Mouse (Mus musculus) liver, embryonic 14.5 days (tissue): Measurements from ENCODE around the gene Acbd4. TPM values are rescaled to one million over a fixed set of nuclear protein-coding genes. Genes with fewer than 3 reads are reported as not detected.
A peak's percentile ranks its signal among the peaks of the same experiment; 100 is the strongest.

Experiments
- ATAC-seq: fragments of 200-750 bp; cut with Nextera tagmentation; 2 replicates; pipeline ENCODE4 v1.8.0; 2017; ENCODE audit warnings: moderate number of reproducible peaks, mild to moderate bottlenecking, moderate library complexity; ENCODE audit not compliant: insufficient read depth
- DNase-seq, 3 experiments: peaks; one replicate each; pipeline ENCODE4 v3.0.0-alpha.2; 2012 to 2013; ENCODE audit warnings: low read depth in 3 of 3, low spot score in 3 of 3
- H3K27ac ChIP-seq: fragments of 300-500 bp; sonication (generic); 2 replicates; pipeline ENCODE4 v1.5.1; 2014; ENCODE audit warnings: moderate library complexity, mild to moderate bottlenecking, control low read depth, inconsistent platforms
- H3K27me3 ChIP-seq: fragments of 300-500 bp; sonication (generic); 2 replicates; pipeline ENCODE4 v1.6.1; 2014; ENCODE audit warnings: mild to moderate bottlenecking, low read length, moderate library complexity; ENCODE audit not compliant: control insufficient read depth, insufficient read depth
- H3K36me3 ChIP-seq: fragments of 300-500 bp; sonication (generic); replicated peaks from 2 replicates; pipeline ENCODE4 v1.6.1; 2014; ENCODE audit warnings: low read depth; ENCODE audit not compliant: control insufficient read depth, insufficient read depth
- H3K4me1 ChIP-seq, 2 experiments: fragments of 200-500 bp in 1 of 2; fragments of 300-500 bp in 1 of 2; sonication (generic) in 1 of 2; replicated peaks; 2 replicates each; pipeline ENCODE4 v1.6.1; 2012 to 2014; ENCODE audit warnings: antibody characterized with exemption in 1 of 2, inconsistent platforms in 1 of 2, low read length in 1 of 2; ENCODE audit not compliant: control insufficient read depth in 2 of 2, insufficient read depth in 2 of 2
- H3K4me2 ChIP-seq: fragments of 300-500 bp; sonication (generic); 2 replicates; pipeline ENCODE4 v1.6.1; 2014; ENCODE audit warnings: low read depth, mild to moderate bottlenecking, control low read depth, moderate library complexity
- H3K4me3 ChIP-seq, 2 experiments: fragments of 200-500 bp in 1 of 2; fragments of 300-500 bp in 1 of 2; sonication (generic) in 1 of 2; 2 replicates each; pipeline ENCODE4 v1.5.1; 2012 to 2014; ENCODE audit warnings: low read depth in 2 of 2, low read length in 2 of 2, mild to moderate bottlenecking in 2 of 2, control low read depth in 1 of 2, inconsistent platforms in 1 of 2, moderate library complexity in 1 of 2; ENCODE audit not compliant: insufficient read depth in 1 of 2
- H3K9ac ChIP-seq: fragments of 300-500 bp; sonication (generic); replicated peaks from 2 replicates; pipeline ENCODE4 v1.6.1; 2014; ENCODE audit warnings: mild to moderate bottlenecking, control low read depth, moderate library complexity
- H3K9me3 ChIP-seq: fragments of 300-500 bp; sonication (generic); 2 replicates; pipeline ENCODE4 v1.6.1; 2016; ENCODE audit warnings: low read length, mixed read lengths; ENCODE audit not compliant: control insufficient read depth
- CTCF ChIP-seq: IDR thresholded peaks from 2 replicates; pipeline ENCODE4 v1.5.1; 2016; ENCODE audit warnings: antibody characterized with exemption, low read depth, control low read depth
- EP300 ChIP-seq: IDR thresholded peaks from 2 replicates; pipeline ENCODE4 v1.6.1; 2016; ENCODE audit warnings: antibody characterized with exemption, low read depth
- WGBS: fragments of 180-500 bp; shearing (Covaris S2); extraction: QIAGEN DNeasy Blood & Tissue Kit; methylation state at CpG from one replicate; pipeline ENCODE4 v1.1.7; 2014; ENCODE audit not compliant: insufficient replicate concordance; 5-methylcytosine and 5-hydroxymethylcytosine counted together
- polyA plus RNA-seq, 2 experiments: library from polyadenylated mRNA; depleted of rRNA in 1 of 2; stranded (reverse) in 1 of 2; unstranded in 1 of 2; fragments of >200 nt; fragmentation: Nextera tagmentation in 1 of 2; extraction: Ambion mirVana in 1 of 2; gene quantifications; 2 replicates each; pipeline versions ENCODE4 v1.2.1 to v1.2.3; 2012 to 2014

Acbd4 gene
- polyA plus RNA-seq, 2 experiments, result 27.3 to 49.7 TPM

DNA sequence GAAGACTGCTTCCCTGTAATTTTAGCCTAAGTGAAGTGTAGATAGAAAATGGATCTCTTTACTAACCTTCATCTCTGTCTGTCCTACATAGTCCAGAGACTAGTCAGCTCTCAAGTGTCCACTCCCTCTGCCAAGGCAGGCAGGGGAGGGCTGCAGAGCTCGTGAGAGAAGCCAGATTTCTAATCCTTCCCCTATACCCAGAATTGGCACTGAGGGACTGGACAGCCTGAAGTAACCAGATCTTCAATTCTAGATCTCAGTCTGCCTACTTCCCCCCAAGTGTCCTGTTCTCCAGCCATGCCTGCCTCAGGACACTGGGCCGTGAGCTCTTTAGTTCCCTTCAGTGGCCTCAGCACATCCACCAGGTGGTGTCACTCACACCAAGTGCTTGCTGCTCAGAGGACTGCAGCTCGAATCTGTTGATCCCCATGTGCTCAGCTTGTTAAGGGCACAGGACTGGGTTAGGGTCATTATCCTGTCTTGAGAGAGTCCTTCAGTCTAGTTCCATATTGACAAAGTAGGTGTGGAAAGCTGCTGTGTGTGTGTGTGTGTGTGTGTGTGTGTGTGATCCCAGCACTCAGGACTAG is 42.9 kb upstream of the Acbd4 start:
- Histone ChIP-seq H3K27ac (no peak overlapping the region), H3K27me3 (no peaks in the 10 kb centered on the region), H3K9ac (no peak overlapping the region), H3K9me3 (no peaks in the 10 kb centered on the region), H3K36me3 (peaks cover 61% of the 10 kb centered on the region), H3K4me3 (no peak overlapping the region), H3K4me1 (no peaks in the 10 kb centered on the region), H3K4me2 (no peak overlapping the region)
- 77% methylated on average over 3 of the region's 3 CpGs for WGBS
- no peak for ATAC-seq
- TF ChIP-seq CTCF, result peak; percentile 18; the same call in 1 of the 2 replicates
- TF ChIP-seq EP300, result no peak
- no peak for DNase-seq

DNA sequence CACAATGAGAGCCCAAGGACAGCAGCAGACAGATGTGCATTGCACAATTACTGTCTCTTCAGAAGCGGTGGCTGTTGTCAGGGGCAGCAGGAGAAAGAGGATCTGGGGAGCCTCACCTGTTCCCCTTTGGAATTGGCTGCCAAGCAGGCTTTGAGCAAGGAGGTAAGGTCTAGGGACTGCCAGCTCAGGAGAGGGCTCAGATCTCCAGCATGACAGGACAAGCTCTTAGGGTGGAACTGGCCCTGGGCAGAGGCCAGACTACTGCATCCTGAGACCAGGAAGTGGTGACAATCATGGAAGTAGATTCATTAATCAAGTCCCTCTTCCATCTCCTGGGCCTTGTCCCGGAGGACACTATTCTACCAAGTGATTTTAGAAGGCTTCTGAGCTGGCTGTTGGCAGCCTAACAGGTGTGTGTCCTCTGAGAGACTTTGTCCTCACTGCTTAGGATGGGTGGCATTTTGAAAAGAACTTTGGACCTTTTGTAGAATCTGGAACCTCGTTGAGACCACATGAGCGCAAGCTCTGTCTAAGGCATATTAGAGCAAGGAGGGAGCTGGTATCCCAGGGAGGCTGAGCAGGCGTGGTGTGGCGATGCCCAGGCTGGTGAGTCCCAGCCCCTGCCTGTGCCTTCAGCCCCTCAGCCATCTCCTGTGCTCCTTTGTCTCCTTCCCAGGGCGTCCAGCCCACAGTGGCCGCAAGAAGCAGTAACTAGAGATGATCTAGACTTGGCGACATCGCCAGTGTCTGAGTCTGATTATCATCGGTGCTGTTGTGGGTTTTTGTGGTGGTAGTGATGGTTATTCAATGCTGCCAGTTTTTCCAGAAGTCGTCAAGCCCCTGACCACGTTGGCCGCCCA is 35.1 kb upstream of the Acbd4 start:
- DNase-seq, result no peak
- WGBS, result 86% methylated on average over 14 of the region's 14 CpGs
- H3K27ac ChIP-seq, result no peak overlapping the region
- H3K27me3 ChIP-seq, result no peaks in the 10 kb centered on the region
- H3K9ac ChIP-seq, result no peak overlapping the region
- peaks cover 40% of the 10 kb centered on the region for H3K36me3 ChIP-seq
- H3K4me3 ChIP-seq, result no peak overlapping the region
- no peaks in the 10 kb centered on the region for H3K4me1 ChIP-seq
- TF ChIP-seq EP300 (no peak), CTCF (no peak)
- H3K4me2 ChIP-seq, result no peak overlapping the region
- no peak for ATAC-seq
- H3K9me3 ChIP-seq, result no peaks in the 10 kb centered on the region

DNA sequence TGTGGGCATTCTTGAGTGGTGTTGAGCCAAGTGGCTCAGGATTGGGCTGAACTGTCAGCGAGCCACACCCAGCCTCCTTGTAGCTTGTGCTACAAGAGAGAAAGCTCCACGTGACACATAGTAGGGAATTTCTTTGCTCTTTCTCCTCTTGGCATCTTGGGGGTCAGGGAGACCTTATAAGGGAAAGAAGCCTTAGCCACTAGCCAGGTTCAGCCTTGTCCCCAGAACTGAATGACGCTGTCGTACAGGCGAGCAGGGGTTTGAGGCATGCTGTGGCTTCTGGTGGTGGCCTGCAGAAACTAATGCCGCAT is 34.5 kb upstream of the Acbd4 start:
- TF ChIP-seq EP300 (no peak), CTCF (no peak)
- H3K4me2 ChIP-seq, result no peak overlapping the region
- 88% methylated on average over 6 of the region's 6 CpGs for WGBS
- peaks cover 40% of the 10 kb centered on the region for H3K36me3 ChIP-seq
- ATAC-seq (no peak), DNase-seq (no peak)
- no peaks in the 10 kb centered on the region for H3K27me3 ChIP-seq
- H3K4me1 ChIP-seq, result no peaks in the 10 kb centered on the region
- H3K9me3 ChIP-seq, result no peaks in the 10 kb centered on the region
- no peak overlapping the region for H3K27ac ChIP-seq
- no peak overlapping the region for H3K9ac ChIP-seq
- H3K4me3 ChIP-seq, result no peak overlapping the region

GRCm38 (mm10) chr11:103067457-103068001 is 34.0 kb upstream of the Acbd4 start:
- H3K4me2 ChIP-seq, result no peak overlapping the region
- DNase-seq, result no peak
- no peaks in the 10 kb centered on the region for H3K9me3 ChIP-seq

GRCm38 (mm10) chr11:103068272-103068671 is 33.2 kb upstream of the Acbd4 start:
- no peaks in the 10 kb centered on the region for H3K27me3 ChIP-seq
- no peak for DNase-seq
- TF ChIP-seq EP300 (no peak), CTCF (no peak)
- no peak overlapping the region for H3K4me3 ChIP-seq
- H3K27ac ChIP-seq, result no peak overlapping the region
- no peak overlapping the region for H3K9ac ChIP-seq
- H3K4me2 ChIP-seq, result no peak overlapping the region
- 83% methylated on average over 4 of the region's 4 CpGs for WGBS
- no peaks in the 10 kb centered on the region for H3K4me1 ChIP-seq
- ATAC-seq, result no peak
- H3K36me3 ChIP-seq, result peaks cover 35% of the 10 kb centered on the region
- H3K9me3 ChIP-seq, result no peaks in the 10 kb centered on the region

More at GRCm38 (mm10) chr11:103067457-103068001, 34.0 kb upstream of the Acbd4 start:
- Histone ChIP-seq H3K4me3 (no peak overlapping the region), H3K9ac (no peak overlapping the region), H3K27ac (no peak overlapping the region), H3K4me1 (no peaks in the 10 kb centered on the region), H3K27me3 (no peaks in the 10 kb centered on the region), H3K36me3 (peaks cover 40% of the 10 kb centered on the region)
- WGBS, result 83% methylated on average over 8 of the region's 8 CpGs
- no peak for ATAC-seq
- TF ChIP-seq EP300 (no peak), CTCF (no peak)
